Mouse (Mus musculus) embryonic fibroblast, embryonic 13.5 days (primary cell): Measurements from ENCODE around the gene Siah1a.

Source experiments
- CTCF ChIP-seq: IDR thresholded peaks from 2 replicates; pipeline ENCODE4 v1.5.1; 2011; ENCODE audit warnings: mild to moderate bottlenecking, control low read depth, low read length, moderate library complexity, borderline replicate concordance; ENCODE audit not compliant: insufficient read depth
- POLR2A ChIP-seq: IDR thresholded peaks from 2 replicates; pipeline ENCODE4 v1.6.1; 2011; ENCODE audit warnings: low read depth, mild to moderate bottlenecking, control low read depth, low read length, moderate library complexity

- TF ChIP-seq POLR2A (no peak), CTCF (no peak)
Observed at GRCm38 (mm10) chr8:86781094-86781493, 35.4 kb upstream of the Siah1a start.
